Mouse (Mus musculus): ENCODE results near the gene Gm11397. TPM values are rescaled to one million over a fixed set of nuclear protein-coding genes. Genes with fewer than 3 reads are reported as not detected.
"Not testable (repeated sequence)": the region's sequence is repeated elsewhere in the genome, so short reads cannot be mapped to it uniquely, and the experiment has no call there.

The Gm11397 gene
- not detected in 2 replicates for polyA plus RNA-seq (2015; fragmentation: Nextera tagmentation; extraction: Ambion mirVana)

- not testable (repeated sequence) for H3K4me3 ChIP-seq (replicated peaks); H3K4me2 ChIP-seq (replicated peaks); ATAC-seq; H3K27ac ChIP-seq; H3K9ac ChIP-seq (replicated peaks); H3K4me1 ChIP-seq (replicated peaks); H3K9me3 ChIP-seq; H3K27me3 ChIP-seq; H3K36me3 ChIP-seq
- 85% methylated on average over 2 of the region's 2 CpGs for WGBS
These were observed at the start of gene Gm11397 for GRCm38 (mm10) chr13:33395461-33395860. Gm11397 (plus strand) TSS chr13:33395761.

- not testable (repeated sequence) for H3K27ac ChIP-seq; H3K36me3 ChIP-seq; ATAC-seq; H3K27me3 ChIP-seq; H3K4me1 ChIP-seq (replicated peaks); H3K9me3 ChIP-seq; H3K4me2 ChIP-seq (replicated peaks); H3K9ac ChIP-seq (replicated peaks); H3K4me3 ChIP-seq (replicated peaks)
- 100% methylated on average over 1 of the region's 1 CpGs for WGBS
These were observed 38.9 kb upstream of the Gm11397 start for GRCm38 (mm10) chr13:33356666-33357065.

- not testable (repeated sequence) for H3K27ac ChIP-seq; ATAC-seq; H3K9ac ChIP-seq (replicated peaks); H3K36me3 ChIP-seq; H3K4me3 ChIP-seq (replicated peaks); H3K27me3 ChIP-seq; H3K4me2 ChIP-seq (replicated peaks); H3K9me3 ChIP-seq; H3K4me1 ChIP-seq (replicated peaks)
These were observed 37.2 kb downstream of the Gm11397 start for GRCm38 (mm10) chr13:33432714-33433113.

Other genes with a start within 250 kb of the Gm11397 start
- gene Serpinb9c, start 236.0 kb upstream of the Gm11397 start, polyA plus RNA-seq (2015; fragmentation: Nextera tagmentation; extraction: Ambion mirVana): not detected in 2 replicates
- not detected in 2 replicates for gene Serpinb9d, start 202.8 kb upstream of the Gm11397 start, polyA plus RNA-seq (2015; fragmentation: Nextera tagmentation; extraction: Ambion mirVana)
- not detected in 2 replicates for gene Serpinb9e, start 146.1 kb upstream of the Gm11397 start, polyA plus RNA-seq (2015; fragmentation: Nextera tagmentation; extraction: Ambion mirVana)
- not detected in 2 replicates for gene Serpinb9f, start 71.7 kb upstream of the Gm11397 start, polyA plus RNA-seq (2015; fragmentation: Nextera tagmentation; extraction: Ambion mirVana)
- gene Serpinb9g, start 89.0 kb downstream of the Gm11397 start, polyA plus RNA-seq (2015; fragmentation: Nextera tagmentation; extraction: Ambion mirVana): not detected in 2 replicates